Mouse (Mus musculus) embryonic facial prominence, embryonic 13.5 days (tissue): ENCODE results near the gene Camkk1. TPM values are rescaled to one million over a fixed set of nuclear protein-coding genes. Genes with fewer than 3 reads are reported as not detected.

ENCODE experiments used
- ATAC-seq: fragments of 200-750 bp; cut with Nextera tagmentation; 2 replicates; pipeline ENCODE4 v1.8.0; 2017; ENCODE audit warnings: low read depth; ENCODE audit not compliant: insufficient number of reproducible peaks, insufficient read depth, low FRiP score, low TSS enrichment
- H3K27ac ChIP-seq: fragments of 300-500 bp; sonication (generic); 2 replicates; pipeline ENCODE4 v1.5.1; 2015; ENCODE audit warnings: moderate library complexity, mild to moderate bottlenecking, inconsistent platforms
- H3K27me3 ChIP-seq: fragments of 300-500 bp; sonication (generic); 2 replicates; pipeline ENCODE4 v1.6.1; 2015; ENCODE audit warnings: mild to moderate bottlenecking, inconsistent platforms
- H3K36me3 ChIP-seq: fragments of 300-500 bp; sonication (generic); 2 replicates; pipeline ENCODE4 v1.6.1; 2015; ENCODE audit warnings: mild to moderate bottlenecking, inconsistent platforms
- H3K4me1 ChIP-seq: fragments of 300-500 bp; sonication (generic); 2 replicates; pipeline ENCODE4 v1.6.1; 2015; ENCODE audit warnings: inconsistent platforms
- H3K4me2 ChIP-seq: fragments of 300-500 bp; sonication (generic); 2 replicates; pipeline ENCODE4 v1.6.1; 2015; ENCODE audit warnings: moderate library complexity, mild to moderate bottlenecking, inconsistent platforms
- H3K4me3 ChIP-seq: fragments of 300-500 bp; sonication (generic); 2 replicates; pipeline ENCODE4 v1.5.1; 2015; ENCODE audit warnings: mild to moderate bottlenecking, inconsistent platforms
- H3K9ac ChIP-seq: fragments of 300-500 bp; sonication (generic); 2 replicates; pipeline ENCODE4 v1.6.1; 2015; ENCODE audit warnings: mild to moderate bottlenecking, inconsistent platforms
- H3K9me3 ChIP-seq: fragments of 300-500 bp; sonication (generic); 2 replicates; pipeline ENCODE4 v1.6.1; 2016; ENCODE audit warnings: inconsistent platforms
- WGBS: fragments of 180-500 bp; shearing (Covaris S2); methylation state at CpG from one replicate; pipeline ENCODE4 v1.1.7; 2015; ENCODE audit warnings: mixed read lengths; 5-methylcytosine and 5-hydroxymethylcytosine counted together
- polyA plus RNA-seq: library from polyadenylated mRNA; unstranded; fragments of >200 nt; fragmentation: Nextera tagmentation; extraction: Ambion mirVana; gene quantifications from 2 replicates; pipeline ENCODE4 v1.2.1, GENCODE M21; 2015

Camkk1 gene
- polyA plus RNA-seq, 1 experiment from 2014 or later: 8.6 TPM

GRCm38 (mm10) chr11:73016103-73016420, 2.7 kb upstream of the Camkk1 start:
- Histone ChIP-seq H3K4me2 (no peak overlapping the region), H3K9ac (no peak overlapping the region), H3K27me3 (peaks cover 21% of the 10 kb centered on the region), H3K4me1 (peaks cover 14% of the 10 kb centered on the region), H3K27ac (no peak overlapping the region), H3K36me3 (no peaks in the 10 kb centered on the region), H3K4me3 (no peak overlapping the region), H3K9me3 (no peaks in the 10 kb centered on the region)
- ATAC-seq: no peak
- WGBS: 68% methylated on average over 6 of the region's 6 CpGs

GRCm38 (mm10) chr11:73019147-73019795, 463 bp downstream of the Camkk1 start:
- WGBS: 1% methylated on average over 46 of the region's 46 CpGs
- Histone ChIP-seq H3K9ac (peak overlapping the region; percentile 73), H3K27me3 (peaks cover 30% of the 10 kb centered on the region), H3K9me3 (no peaks in the 10 kb centered on the region), H3K36me3 (no peaks in the 10 kb centered on the region), H3K4me1 (peaks cover 14% of the 10 kb centered on the region), H3K4me3 (peak overlapping the region; percentile 71), H3K4me2 (peak overlapping the region; percentile 96), H3K27ac (no peak overlapping the region)
- peak; percentile 38 for ATAC-seq

GRCm38 (mm10) chr11:73020953-73021800, 2.4 kb downstream of the Camkk1 start:
- 48% methylated on average over 7 of the region's 7 CpGs for WGBS
- no peaks in the 10 kb centered on the region for H3K36me3 ChIP-seq
- H3K9ac ChIP-seq: no peak overlapping the region
- no peak overlapping the region for H3K4me3 ChIP-seq
- no peak overlapping the region for H3K27ac ChIP-seq
- peaks cover 14% of the 10 kb centered on the region for H3K4me1 ChIP-seq
- no peak overlapping the region for H3K4me2 ChIP-seq
- peaks cover 30% of the 10 kb centered on the region for H3K27me3 ChIP-seq
- H3K9me3 ChIP-seq: no peaks in the 10 kb centered on the region
- ATAC-seq: no peak

- no peak for ATAC-seq
- Histone ChIP-seq H3K4me3 (no peak overlapping the region), H3K9ac (no peak overlapping the region), H3K27me3 (peaks cover 30% of the 10 kb centered on the region), H3K36me3 (0 out of 2 replicates have a peak, but pooled peaks cover 1% of the 10 kb centered on the region), H3K9me3 (no peaks in the 10 kb centered on the region), H3K27ac (no peak overlapping the region), H3K4me2 (no peak overlapping the region), H3K4me1 (peaks cover 12% of the 10 kb centered on the region)
- WGBS: 42% methylated on average over 9 of the region's 9 CpGs
These were observed 4.3 kb downstream of the Camkk1 start for GRCm38 (mm10) chr11:73023099-73023498.

GRCm38 (mm10) chr11:73023827-73024226, 5.0 kb downstream of the Camkk1 start:
- Histone ChIP-seq H3K4me1 (peaks cover 9% of the 10 kb centered on the region), H3K4me2 (no peak overlapping the region), H3K27ac (no peak overlapping the region), H3K4me3 (no peak overlapping the region), H3K9me3 (no peaks in the 10 kb centered on the region), H3K9ac (no peak overlapping the region), H3K27me3 (peaks cover 30% of the 10 kb centered on the region), H3K36me3 (0 out of 2 replicates have a peak, but pooled peaks cover 2% of the 10 kb centered on the region)
- WGBS: 69% methylated on average over 4 of the region's 4 CpGs
- no peak for ATAC-seq

GRCm38 (mm10) chr11:73024236-73024904, 5.6 kb downstream of the Camkk1 start:
- H3K27me3 ChIP-seq: peaks cover 26% of the 10 kb centered on the region
- no peak overlapping the region for H3K27ac ChIP-seq
- no peaks in the 10 kb centered on the region for H3K9me3 ChIP-seq
- no peak overlapping the region for H3K9ac ChIP-seq
- peaks cover 7% of the 10 kb centered on the region for H3K4me1 ChIP-seq
- ATAC-seq: no peak
- no peak overlapping the region for H3K4me2 ChIP-seq
- H3K36me3 ChIP-seq: 0 out of 2 replicates have a peak, but pooled peaks cover 2% of the 10 kb centered on the region
- no peak overlapping the region for H3K4me3 ChIP-seq
- WGBS: 44% methylated on average over 7 of the region's 7 CpGs

GRCm38 (mm10) chr11:73026961-73027360, 8.2 kb downstream of the Camkk1 start:
- Histone ChIP-seq H3K27ac (no peak overlapping the region), H3K4me2 (no peak overlapping the region), H3K9ac (no peak overlapping the region), H3K36me3 (0 out of 2 replicates have a peak, but pooled peaks cover 2% of the 10 kb centered on the region), H3K9me3 (no peaks in the 10 kb centered on the region), H3K4me3 (no peak overlapping the region), H3K27me3 (peaks cover under 1% of the 10 kb centered on the region; the same call in 1 of the 2 replicates), H3K4me1 (peaks cover 8% of the 10 kb centered on the region; the same call in 1 of the 2 replicates)
- ATAC-seq: no peak
- WGBS: 52% methylated on average over 8 of the region's 8 CpGs

- Histone ChIP-seq H3K4me1 (peaks cover 8% of the 10 kb centered on the region; the same call in 1 of the 2 replicates), H3K9me3 (no peaks in the 10 kb centered on the region), H3K9ac (peak overlapping the region; percentile 69), H3K4me2 (peak overlapping the region; percentile 72), H3K4me3 (peak overlapping the region; percentile 40), H3K27me3 (no peaks in the 10 kb centered on the region), H3K36me3 (0 out of 2 replicates have a peak, but pooled peaks cover 6% of the 10 kb centered on the region), H3K27ac (peak overlapping the region; percentile 70)
- peak; percentile 87 for ATAC-seq
- WGBS: 24% methylated on average over 20 of the region's 20 CpGs
These were observed 12.2 kb downstream of the Camkk1 start for GRCm38 (mm10) chr11:73030821-73031498.

GRCm38 (mm10) chr11:73031536-73031935, 12.7 kb downstream of the Camkk1 start:
- Histone ChIP-seq H3K27ac (peak overlapping the region; percentile 70), H3K27me3 (no peaks in the 10 kb centered on the region), H3K4me2 (peak overlapping the region; percentile 72), H3K9me3 (no peaks in the 10 kb centered on the region), H3K4me3 (no peak overlapping the region), H3K9ac (peak overlapping the region; percentile 69; the same call in 1 of the 2 replicates), H3K36me3 (0 out of 2 replicates have a peak, but pooled peaks cover 7% of the 10 kb centered on the region), H3K4me1 (peaks cover 8% of the 10 kb centered on the region; the same call in 1 of the 2 replicates)
- no peak for ATAC-seq
- 80% methylated on average over 5 of the region's 5 CpGs for WGBS

GRCm38 (mm10) chr11:73036077-73036476, 17.3 kb downstream of the Camkk1 start:
- H3K27ac ChIP-seq: no peak overlapping the region
- no peaks in the 10 kb centered on the region for H3K27me3 ChIP-seq
- no peak overlapping the region for H3K4me2 ChIP-seq
- no peaks in the 10 kb centered on the region for H3K9me3 ChIP-seq
- H3K4me1 ChIP-seq: peaks cover 7% of the 10 kb centered on the region; the same call in 1 of the 2 replicates
- 80% methylated on average over 7 of the region's 7 CpGs for WGBS
- no peak overlapping the region for H3K9ac ChIP-seq
- ATAC-seq: no peak
- peaks cover 19% of the 10 kb centered on the region for H3K36me3 ChIP-seq
- no peak overlapping the region for H3K4me3 ChIP-seq

GRCm38 (mm10) chr11:73036889-73037288, 18.1 kb downstream of the Camkk1 start:
- no peak overlapping the region for H3K4me3 ChIP-seq
- H3K27ac ChIP-seq: no peak overlapping the region
- no peaks in the 10 kb centered on the region for H3K27me3 ChIP-seq
- ATAC-seq: no peak
- H3K9me3 ChIP-seq: no peaks in the 10 kb centered on the region
- H3K36me3 ChIP-seq: peaks cover 19% of the 10 kb centered on the region
- no peak overlapping the region for H3K9ac ChIP-seq
- no peak overlapping the region for H3K4me2 ChIP-seq
- 56% methylated on average over 6 of the region's 6 CpGs for WGBS
- no peaks in the 10 kb centered on the region for H3K4me1 ChIP-seq
